Mouse (Mus musculus): ENCODE results near the gene Ankrd42. TPM values are rescaled to one million over a fixed set of nuclear protein-coding genes. Genes with fewer than 3 reads are reported as not detected.

Ankrd42 gene
- 0.15 TPM for polyA plus RNA-seq (2017; shearing (Covaris generic))

DNA sequence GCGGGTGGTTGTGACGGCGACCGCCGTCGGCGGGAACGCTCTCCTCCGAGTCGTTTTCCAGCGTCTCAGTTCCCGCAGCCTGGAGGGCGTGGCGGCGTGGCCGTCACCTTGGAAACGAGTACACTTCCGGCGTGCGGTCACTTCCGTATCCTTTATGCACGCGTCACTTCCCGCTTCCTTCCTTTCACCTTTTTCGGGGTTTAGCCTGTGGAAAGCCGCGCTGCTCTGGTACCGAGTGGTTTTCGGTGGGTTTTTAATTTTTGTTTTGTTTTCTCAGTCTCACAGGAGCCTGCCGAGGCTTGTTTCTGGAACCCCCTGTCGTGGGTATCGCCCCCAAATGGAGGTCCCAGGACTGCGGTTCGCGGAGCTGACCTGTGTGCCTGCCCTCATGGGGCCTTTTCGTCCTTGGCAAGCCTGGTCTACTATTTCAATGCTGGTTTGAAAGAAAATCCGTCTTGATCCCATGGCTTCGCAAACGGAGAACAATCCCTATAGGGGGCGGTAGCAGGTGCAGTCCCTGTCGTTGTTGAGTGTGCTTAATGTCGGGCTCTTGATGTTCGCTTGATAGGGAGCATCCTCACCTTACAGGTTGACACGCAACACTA, at the start of gene Ankrd42:
Gene Ankrd42, minus strand, starts transcription at position 122 of the 605 bp plus-strand sequence.

DNA sequence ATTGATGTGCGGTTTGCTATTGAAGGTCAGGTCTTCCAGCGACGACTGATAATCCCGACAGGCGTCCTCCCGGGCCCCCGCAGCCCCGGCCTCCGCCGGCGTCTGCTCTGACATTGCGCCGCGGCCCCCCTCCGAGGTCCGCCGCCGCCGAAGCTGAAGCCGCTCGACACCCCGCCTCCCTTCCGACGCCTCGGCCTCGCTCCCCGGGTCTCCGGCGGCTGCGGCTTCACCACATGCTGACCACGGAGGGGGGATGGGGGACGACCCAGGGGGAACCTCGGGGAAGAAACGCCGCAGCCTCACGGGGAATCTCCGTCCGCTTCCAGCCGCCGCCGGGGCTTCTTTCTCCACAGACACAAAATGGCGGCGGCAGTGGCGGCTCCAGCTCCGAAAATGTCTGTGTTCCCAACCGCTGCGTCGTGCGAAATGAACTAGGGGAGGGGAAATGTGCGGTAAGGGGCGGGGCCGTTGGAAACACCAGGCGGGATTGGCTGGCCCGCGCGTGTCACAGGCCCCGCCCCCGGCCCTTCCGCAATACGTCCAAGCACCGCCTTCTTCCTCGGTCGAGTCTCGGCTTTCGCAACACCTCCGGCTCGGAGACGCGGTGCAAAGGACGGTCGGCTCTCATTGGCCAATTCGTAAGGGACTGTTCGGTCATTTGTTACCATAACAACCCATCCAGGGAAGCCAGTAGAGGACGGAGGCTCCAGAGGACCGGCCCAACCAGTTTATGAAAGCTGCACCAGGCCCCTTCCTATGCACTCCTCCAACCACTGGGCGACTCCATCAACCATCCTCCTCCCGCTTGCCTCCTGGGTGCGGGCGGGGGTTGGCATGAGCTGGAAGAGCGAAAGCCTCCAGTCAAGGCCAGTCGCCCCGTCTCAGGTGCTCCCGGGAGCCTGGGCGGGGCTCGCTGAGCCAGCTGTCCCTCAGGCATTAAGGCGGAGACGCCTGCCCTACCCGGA, 32.8 kb upstream of the Ankrd42 start, which contains the start of gene Pcf11:
Gene Pcf11, minus strand, starts transcription at position 428 of the 965 bp plus-strand sequence.

DNA sequence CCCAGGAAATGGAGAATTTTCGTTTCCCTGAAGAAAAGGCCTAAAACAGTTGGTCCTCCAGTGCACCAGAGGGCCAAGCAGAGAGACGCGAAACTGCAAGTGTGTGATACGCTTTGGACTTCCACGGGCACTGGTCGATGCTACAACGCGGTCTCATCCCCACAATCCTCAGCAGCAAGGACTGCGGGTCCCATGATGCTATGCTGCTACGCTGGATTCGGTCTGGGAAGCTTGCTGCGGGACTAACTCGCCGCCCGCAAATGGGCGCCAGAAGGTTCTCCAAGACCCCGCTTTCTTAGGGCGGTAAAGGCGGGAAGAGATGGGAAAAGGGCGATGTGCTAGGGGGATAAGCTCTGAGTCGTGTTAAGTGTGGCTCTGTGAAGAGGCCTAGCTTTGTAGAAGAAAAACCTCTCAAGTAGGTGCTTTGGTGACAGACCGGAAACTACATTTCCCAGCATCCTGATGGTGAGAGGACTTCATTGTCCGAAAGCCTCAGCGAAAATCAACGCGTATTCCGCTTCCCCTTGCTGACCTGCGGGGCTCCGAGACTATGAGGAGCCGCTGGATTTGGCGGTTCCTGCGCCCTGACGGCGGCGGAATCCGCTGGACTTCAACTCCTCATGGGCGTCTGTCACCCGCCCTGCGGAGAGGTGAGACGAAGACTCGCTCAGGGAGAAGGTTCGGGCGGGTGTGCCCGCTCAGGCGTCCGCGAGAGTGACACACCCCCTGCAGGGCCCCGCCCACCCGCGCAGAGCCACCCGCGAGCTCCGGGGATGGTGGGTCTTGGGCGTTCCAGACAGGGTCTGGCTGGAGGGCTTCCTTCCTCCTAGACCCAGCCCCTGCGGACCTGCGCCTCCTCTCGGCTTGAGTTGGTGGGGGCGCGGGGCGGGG, 75.7 kb downstream of the Ankrd42 start, which contains the start of gene Ccdc90b:
Gene Ccdc90b, plus strand, starts transcription at position 164 of the 891 bp plus-strand sequence.

Other genes starting within 250 kb of the Ankrd42 start
- 18.3 TPM for gene Ccdc90b, start 76.0 kb downstream of the Ankrd42 start, polyA plus RNA-seq (2017; shearing (Covaris generic))
- gene Pcf11, start 32.8 kb upstream of the Ankrd42 start, polyA plus RNA-seq (2017; shearing (Covaris generic)), result 28.5 TPM
- 0.68 TPM for gene Rab30, start 104.5 kb upstream of the Ankrd42 start, polyA plus RNA-seq (2017; shearing (Covaris generic))
- 4.7 TPM for gene Ddias, start 237.1 kb upstream of the Ankrd42 start, polyA plus RNA-seq (2017; shearing (Covaris generic))
- gene Prcp, start 237.3 kb upstream of the Ankrd42 start, polyA plus RNA-seq (2017; shearing (Covaris generic)), result 20.5 TPM

Data from activated CD4-positive, CD25-positive, alpha-beta regulatory T cell, adult 9 weeks (primary cell).